Mouse (Mus musculus) CH12.LX (cell line): ENCODE measurements around the gene Ift172. TPM values are rescaled to one million over a fixed set of nuclear protein-coding genes. Genes with fewer than 3 reads are reported as not detected.

Experiments
- DNase-seq: peaks from one replicate; pipeline ENCODE4 v3.0.0-alpha.2; 2013; ENCODE audit errors: extremely low read depth
- H3K27ac ChIP-seq: 2 replicates; pipeline ENCODE4 v1.5.1; 2012; ENCODE audit warnings: low read depth, mild to moderate bottlenecking, control low read depth, moderate library complexity; ENCODE audit not compliant: insufficient read depth
- H3K27me3 ChIP-seq: replicated peaks from 2 replicates; pipeline ENCODE3; 2012; ENCODE audit warnings: inconsistent platforms
- H3K36me3 ChIP-seq, 2 experiments: replicated peaks in 1 of 2; 2 replicates each; pipeline versions ENCODE3 to v1.6.1; 2012; ENCODE audit warnings: inconsistent platforms in 1 of 2, low read length in 1 of 2, mild to moderate bottlenecking in 1 of 2, mixed read lengths in 1 of 2, moderate library complexity in 1 of 2; ENCODE audit not compliant: control insufficient read depth in 1 of 2, insufficient read depth in 1 of 2
- H3K4me1 ChIP-seq, 2 experiments: 2 replicates each; pipeline ENCODE4 v1.6.1; 2012; ENCODE audit warnings: inconsistent platforms in 1 of 2, moderate library complexity in 1 of 2; ENCODE audit not compliant: insufficient read depth in 2 of 2, control insufficient read depth in 1 of 2
- H3K4me2 ChIP-seq: 2 replicates; pipeline ENCODE4 v1.6.1; 2012; ENCODE audit warnings: low read depth, mild to moderate bottlenecking, control low read depth; ENCODE audit not compliant: poor library complexity, insufficient read depth, severe bottlenecking
- H3K4me3 ChIP-seq, 3 experiments: fragments of 150-350 bp in 1 of 3; sonication (generic) in 1 of 3; replicated peaks in 1 of 3; 2 replicates each; pipeline versions ENCODE3 to v1.5.1; 2011 to 2012; ENCODE audit warnings: low read depth in 2 of 3, low read length in 2 of 3, mild to moderate bottlenecking in 2 of 3, moderate library complexity in 2 of 3, control low read depth in 1 of 3, improper control_type of control experiment in 1 of 3, inconsistent platforms in 1 of 3, mixed read lengths in 1 of 3; ENCODE audit not compliant: poor library complexity in 1 of 3
- H3K79me2 ChIP-seq: replicated peaks from 2 replicates; pipeline ENCODE4 v1.6.1; 2012; ENCODE audit warnings: mild to moderate bottlenecking, moderate library complexity; ENCODE audit not compliant: control insufficient read depth, poor library complexity, insufficient read depth, severe bottlenecking; ENCODE audit errors: extremely low read depth
- H3K9ac ChIP-seq: 2 replicates; pipeline ENCODE4 v1.6.1; 2012; ENCODE audit warnings: low read depth, mild to moderate bottlenecking, control low read depth, moderate library complexity; ENCODE audit not compliant: insufficient read depth
- H3K9me3 ChIP-seq: replicated peaks from 2 replicates; pipeline ENCODE3; 2012; ENCODE audit warnings: low read length, inconsistent platforms, mixed read lengths
- CHD2 ChIP-seq: IDR thresholded peaks from 2 replicates; pipeline ENCODE4 v1.6.1; 2011; ENCODE audit warnings: low read length, improper control_type of control experiment
- CTCF ChIP-seq, 2 experiments: IDR thresholded peaks in 1 of 2; conservative IDR thresholded peaks in 1 of 2; 2 replicates each; pipeline ENCODE4 v1.5.1; 2011 to 2012; ENCODE audit warnings: low read depth in 2 of 2, low read length in 2 of 2, improper control_type of control experiment in 1 of 2, inconsistent platforms in 1 of 2, mild to moderate bottlenecking in 1 of 2, moderate library complexity in 1 of 2
- E2F4 ChIP-seq: IDR thresholded peaks from 2 replicates; pipeline ENCODE4 v1.6.1; 2011; ENCODE audit warnings: low read depth, low read length, improper control_type of control experiment; ENCODE audit not compliant: insufficient replicate concordance
- KAT2A ChIP-seq: IDR thresholded peaks from 2 replicates; pipeline ENCODE4 v1.6.1; 2012; ENCODE audit warnings: low read length, improper control_type of control experiment, inconsistent platforms; ENCODE audit not compliant: insufficient replicate concordance
- MAFK ChIP-seq: IDR thresholded peaks from 2 replicates; pipeline ENCODE4 v1.6.1; 2011; ENCODE audit warnings: low read length, improper control_type of control experiment; ENCODE audit not compliant: insufficient replicate concordance
- MAZ ChIP-seq: IDR thresholded peaks from 2 replicates; pipeline ENCODE4 v1.6.1; 2012; ENCODE audit warnings: low read depth, mild to moderate bottlenecking, inconsistent platforms, low read length, improper control_type of control experiment, moderate library complexity
- MEF2A ChIP-seq: IDR thresholded peaks from 2 replicates; pipeline ENCODE4 v1.6.1; 2014; ENCODE audit warnings: low read depth, mild to moderate bottlenecking, inconsistent platforms, low read length, improper control_type of control experiment, borderline replicate concordance
- MYC ChIP-seq: IDR thresholded peaks from 2 replicates; pipeline ENCODE4 v1.6.1; 2011; ENCODE audit warnings: low read depth, mild to moderate bottlenecking, improper control_type of control experiment, low read length
- POLR2A ChIP-seq: IDR thresholded peaks from 2 replicates; pipeline ENCODE4 v1.6.1; 2011; ENCODE audit warnings: low read depth, mild to moderate bottlenecking, improper control_type of control experiment, low read length
- POLR2AphosphoS2 ChIP-seq: IDR thresholded peaks from 2 replicates; pipeline ENCODE4 v1.6.1; 2011; ENCODE audit warnings: low read depth, low read length, improper control_type of control experiment
- RAD21 ChIP-seq: IDR thresholded peaks from 2 replicates; pipeline ENCODE4 v1.6.1; 2011; ENCODE audit warnings: low read depth, mild to moderate bottlenecking, low read length, improper control_type of control experiment, moderate library complexity
- SIN3A ChIP-seq: IDR thresholded peaks from 2 replicates; pipeline ENCODE4 v1.6.1; 2012; ENCODE audit warnings: low read length, improper control_type of control experiment, inconsistent platforms
- SMC3 ChIP-seq: IDR thresholded peaks from 2 replicates; pipeline ENCODE4 v1.6.1; 2011; ENCODE audit warnings: low read depth, low read length, improper control_type of control experiment
- TCF12 ChIP-seq: IDR thresholded peaks from 2 replicates; pipeline ENCODE4 v1.6.1; 2014; ENCODE audit warnings: low read depth, mild to moderate bottlenecking, inconsistent platforms, low read length, improper control_type of control experiment
- USF2 ChIP-seq: conservative IDR thresholded peaks from 2 replicates; pipeline ENCODE4 v1.6.1; 2011; ENCODE audit warnings: low read depth, low read length, improper control_type of control experiment
- dilution Hi-C: fragments of 300-500 bp; cut with MboI; formaldehyde crosslinking; loops from 2 replicates; pipeline ENCODE4 v1.14.3; 2020; ENCODE audit warnings: low sequenced_read_pairs; ENCODE audit not compliant: extremely low pct_unique_long_range_greater_than_20kb, extremely low pct_ligation_motif_present
- in situ Hi-C: fragments of 300-500 bp; cut with MboI; formaldehyde crosslinking; loops from 3 replicates; pipeline ENCODE4 v1.14.3; 2019; ENCODE audit warnings: low sequenced_read_pairs, low pct_ligation_motif_present, low pct_unique_long_range_greater_than_20kb, mixed read lengths
- polyA plus RNA-seq: library from polyadenylated mRNA; unstranded; fragments of >175 nt; gene quantifications from 2 replicates; pipeline ENCODE4 v1.2.1, GENCODE M21; 2012; ENCODE audit warnings: low read depth; ENCODE audit not compliant: insufficient read length
- total RNA-seq, 2 experiments: library from RNA; depleted of rRNA; stranded (reverse); fragments of 300-350 nt in 1 of 2; fragments of >200 nt in 1 of 2; gene quantifications; 2 replicates each; pipeline ENCODE4 v1.2.3; 2012 to 2014

Gene Ift172
- total and polyA plus RNA-seq, 3 experiments: 6.1 to 21.5 (median 8.5) TPM

DNA sequence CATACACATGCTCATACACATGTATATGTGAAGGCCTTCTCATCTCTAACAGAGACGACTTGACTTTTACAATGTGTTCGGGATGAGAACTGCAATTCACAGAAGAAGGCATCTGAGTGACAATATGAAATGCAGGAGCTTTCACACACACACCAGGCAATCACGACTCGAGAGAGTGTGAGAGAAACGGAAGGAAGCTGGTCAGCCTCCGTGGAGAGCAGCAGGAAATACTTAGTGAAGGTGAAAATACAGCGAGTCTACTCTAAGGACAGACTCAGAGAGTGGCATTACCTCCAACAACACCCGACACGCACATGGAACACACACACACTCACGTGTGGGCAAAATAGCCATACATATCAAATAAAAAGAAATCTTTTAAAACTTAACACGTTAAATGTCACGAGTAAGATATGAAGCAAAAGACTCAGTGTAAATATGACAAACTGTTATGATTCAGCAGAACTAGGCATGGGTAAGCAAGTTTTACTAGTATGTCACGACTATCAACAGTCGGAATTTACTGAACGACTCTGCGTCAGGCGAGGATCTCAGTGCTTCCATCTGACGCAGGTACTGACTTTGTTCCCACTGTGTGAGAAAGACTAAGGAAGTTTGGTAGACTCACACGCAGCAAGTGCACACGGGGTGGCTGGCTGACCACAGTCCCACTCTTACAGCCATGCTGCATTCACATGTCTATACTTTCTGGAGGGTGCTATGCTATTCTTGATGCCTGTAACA, 11.5 kb downstream of the Ift172 start:
- dilution Hi-C loops (no loop called here), in situ Hi-C loops (no loop called here)
- H3K9me3 ChIP-seq: no peaks in the 10 kb centered on the region
- H3K9ac ChIP-seq: no peak overlapping the region
- no peak overlapping the region for H3K4me3 ChIP-seq
- TF ChIP-seq POLR2A (no peak), USF2 (no peak), RAD21 (no peak), POLR2AphosphoS2 (no peak), MAZ (no peak), CTCF (conservative IDR thresholded peaks at IDR 0.05 in 1 of 2, IDR thresholded peaks at IDR 0.05 in 1 of 2; ENCODE audit: low read depth in 2 of 2, low read length in 2 of 2) (no peak), MEF2A (no peak), E2F4 (no peak)
- H3K79me2 ChIP-seq: no peaks in the 10 kb centered on the region
- DNase-seq: no peak
- H3K4me2 ChIP-seq: no peak overlapping the region
- H3K27me3 ChIP-seq: no peaks in the 10 kb centered on the region
- H3K4me1 ChIP-seq: no peaks in the 10 kb centered on the region
- no peak overlapping the region for H3K27ac ChIP-seq
- H3K36me3 ChIP-seq: peaks cover 31 to 67% of the 10 kb centered on the region in 2 experiments

DNA sequence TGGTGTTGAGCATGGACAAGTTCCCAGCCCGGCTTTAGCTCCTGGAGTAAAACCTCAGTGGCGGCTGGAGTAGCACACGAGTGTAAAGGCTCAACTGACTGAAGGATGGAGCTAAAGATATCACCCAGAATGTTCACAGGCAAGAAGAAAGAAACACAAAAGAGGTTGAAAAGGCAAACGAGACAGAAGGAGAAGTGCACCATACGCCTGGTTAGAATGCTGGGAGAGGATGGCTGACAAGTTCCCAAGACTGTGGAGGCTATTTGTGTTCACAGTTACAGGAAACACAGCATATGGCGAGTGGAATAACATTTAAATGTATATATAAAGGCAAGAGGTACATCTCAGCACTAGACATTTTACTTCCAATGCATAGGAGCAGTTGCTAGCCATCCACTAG, 17.9 kb downstream of the Ift172 start:
- Histone ChIP-seq H3K27ac (no peak overlapping the region), H3K4me1 (no peaks in the 10 kb centered on the region), H3K4me2 (no peak overlapping the region), H3K9ac (no peak overlapping the region), H3K4me3 (no peak overlapping the region), H3K27me3 (no peaks in the 10 kb centered on the region), H3K9me3 (peaks cover 4% of the 10 kb centered on the region), H3K36me3 (peaks cover 15 to 52% of the 10 kb centered on the region in 2 experiments), H3K79me2 (no peaks in the 10 kb centered on the region)
- no peak for DNase-seq
- in situ Hi-C loops (no loop called here), dilution Hi-C loops (no loop called here)
- TF ChIP-seq KAT2A (no peak), CHD2 (no peak), TCF12 (no peak), POLR2A (no peak), SIN3A (no peak), SMC3 (no peak), MAFK (no peak), MYC (no peak)
- TF ChIP-seq, all 38 proteins: peak for 0
